Mouse (Mus musculus) naive thymus-derived CD4-positive, alpha-beta T cell, adult 2 months (primary cell): ENCODE data around the gene Gm1604a.
A peak's percentile ranks its signal among the peaks of the same experiment; 100 is the strongest.
"Not testable (repeated sequence)": the region's sequence is repeated elsewhere in the genome, so short reads cannot be mapped to it uniquely, and the experiment has no call there.

Source experiments
- DNase-seq: peaks from one replicate; pipeline ENCODE4 v3.0.0-alpha.2; 2011; ENCODE audit warnings: low read depth

Gene Gm1604a

DNA sequence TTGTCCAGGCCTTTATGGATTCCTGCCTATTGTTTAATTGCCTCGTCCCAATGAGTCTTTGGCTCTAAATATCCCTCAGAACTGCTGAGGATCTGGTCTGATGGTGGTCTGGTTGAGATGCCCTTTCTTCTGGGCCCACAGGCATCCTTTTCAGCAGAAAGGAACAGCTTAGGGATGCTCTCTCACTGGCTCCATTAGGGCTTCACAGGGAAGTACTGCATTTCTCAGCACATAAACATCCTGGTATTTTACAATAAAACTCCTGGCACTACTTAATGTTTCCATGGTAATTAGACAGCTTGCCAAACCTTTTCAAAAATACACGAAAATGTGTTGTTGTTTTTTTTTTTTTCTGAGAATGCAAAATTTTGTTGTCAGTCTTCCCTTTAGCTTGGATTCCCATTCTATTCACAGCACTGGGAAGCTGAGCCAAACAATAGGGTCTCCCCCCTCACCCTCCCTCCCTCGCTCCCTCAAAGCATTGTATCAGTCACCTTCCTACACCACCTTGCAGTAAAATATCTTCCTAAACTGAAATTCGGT lies 43.7 kb downstream of the Gm1604a start:
- DNase-seq = not testable (repeated sequence)

DNA sequence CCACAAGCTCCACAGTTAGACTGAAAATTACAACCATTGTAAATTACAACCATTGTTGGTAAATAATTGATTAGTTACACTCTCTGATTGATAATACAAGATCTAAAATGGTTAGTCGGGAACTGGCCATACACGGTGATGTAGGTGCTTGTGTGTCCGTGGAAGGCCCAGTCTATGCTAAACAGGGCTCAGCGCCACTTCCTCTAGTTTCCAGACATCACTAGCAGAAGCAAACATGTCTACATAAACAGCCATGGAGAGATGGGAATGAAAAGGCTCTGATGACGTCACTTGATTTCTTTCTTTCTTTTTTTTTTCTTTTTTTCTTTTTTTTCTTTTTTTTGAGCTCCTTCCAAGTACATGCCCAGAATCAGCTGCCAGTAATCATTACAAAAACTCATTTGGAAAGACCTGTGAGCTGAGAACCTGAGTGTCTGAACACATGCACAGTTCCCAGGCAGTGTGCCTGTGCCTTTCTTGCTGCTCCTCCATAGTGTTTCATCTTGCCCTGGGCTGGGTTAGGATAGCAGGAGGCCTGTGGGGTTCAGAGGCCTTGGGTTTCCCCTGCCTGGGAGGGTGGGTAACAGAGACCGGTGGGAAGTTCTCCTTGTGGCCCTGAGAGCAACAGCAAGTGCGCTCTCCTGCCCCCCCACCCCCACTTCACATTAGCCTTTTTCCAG lies 44.3 kb downstream of the Gm1604a start:
- DNase-seq = not testable (repeated sequence)

DNA sequence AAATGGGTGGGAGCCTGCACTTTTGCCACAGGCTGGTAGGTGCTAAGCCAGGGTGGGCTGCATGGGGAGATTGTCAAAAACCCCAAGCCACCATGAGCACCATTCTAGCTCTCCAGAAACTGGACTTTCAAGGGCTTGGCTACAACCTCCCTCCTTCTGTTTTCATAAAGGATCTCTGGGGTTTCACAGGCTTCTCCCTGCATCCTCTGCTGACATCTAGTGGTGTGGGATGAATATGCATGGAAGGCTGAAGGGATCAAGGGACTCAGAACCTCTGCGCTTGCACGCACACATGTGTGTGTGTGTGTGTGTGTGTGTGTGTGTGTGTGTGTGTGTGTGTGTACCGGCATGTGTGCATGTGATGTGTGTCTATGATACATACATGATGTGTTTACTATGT lies 49.1 kb downstream of the Gm1604a start:
- DNase-seq = peak; percentile 64

DNA sequence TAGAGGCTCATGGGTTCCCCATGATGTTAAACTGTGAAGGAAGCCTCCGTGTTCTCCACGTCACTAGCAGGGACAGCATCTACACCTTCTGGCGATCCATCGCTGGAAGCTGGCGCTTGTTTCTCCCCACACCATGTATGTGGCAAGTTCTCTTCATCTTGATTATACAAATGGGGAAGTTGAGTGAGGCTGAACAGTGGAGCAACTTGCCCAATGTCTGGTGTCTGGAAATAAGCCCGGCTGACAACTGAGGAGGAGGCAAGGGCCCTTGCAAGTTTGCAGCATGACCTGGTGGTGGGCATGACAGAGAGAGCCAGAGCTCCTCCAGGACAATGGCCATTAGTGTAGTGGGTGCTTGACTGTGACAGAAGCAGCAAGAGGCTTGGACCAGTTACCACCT lies 50.2 kb downstream of the Gm1604a start:
- DNase-seq = not testable (repeated sequence)

DNA sequence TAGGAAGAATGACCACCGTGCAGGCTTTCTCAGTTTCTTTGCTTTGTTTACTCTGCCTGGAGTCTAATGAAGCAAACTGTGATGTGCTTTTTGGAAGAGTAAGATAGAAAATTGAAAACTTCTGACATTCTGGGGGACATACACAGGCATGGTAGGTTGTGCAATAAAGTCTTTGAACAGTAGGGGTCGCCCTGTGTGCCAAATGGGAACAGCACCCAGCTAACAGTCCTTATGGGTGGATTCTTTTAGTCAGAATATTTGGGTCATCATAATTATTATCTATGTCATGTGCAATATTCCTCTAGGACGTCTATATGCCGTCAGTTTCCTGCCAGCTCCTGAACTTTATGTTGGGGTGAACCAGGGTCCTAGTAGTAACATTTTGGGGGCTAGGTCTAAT lies 54.2 kb downstream of the Gm1604a start:
- DNase-seq = not testable (repeated sequence)

DNA sequence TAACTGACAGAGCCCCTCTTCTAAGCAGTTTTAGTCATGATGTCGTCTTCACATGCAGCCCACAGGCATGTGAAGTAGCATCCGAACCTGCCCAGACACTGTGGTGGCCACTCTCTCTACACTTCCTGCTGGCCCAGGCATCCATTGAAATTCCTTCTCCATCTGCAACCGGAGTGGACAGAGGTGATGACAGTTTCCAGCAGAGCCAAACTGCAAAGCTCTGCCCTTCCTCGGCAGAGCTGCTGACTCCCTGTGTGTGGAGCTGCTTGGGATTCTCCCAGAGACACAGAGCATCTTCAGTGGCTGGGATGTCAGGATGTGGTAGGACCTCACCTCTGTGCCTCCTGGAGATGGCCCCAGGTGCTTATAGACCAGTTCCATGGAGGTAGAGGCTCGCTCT lies 59.2 kb downstream of the Gm1604a start:
- not testable (repeated sequence) for DNase-seq

DNA sequence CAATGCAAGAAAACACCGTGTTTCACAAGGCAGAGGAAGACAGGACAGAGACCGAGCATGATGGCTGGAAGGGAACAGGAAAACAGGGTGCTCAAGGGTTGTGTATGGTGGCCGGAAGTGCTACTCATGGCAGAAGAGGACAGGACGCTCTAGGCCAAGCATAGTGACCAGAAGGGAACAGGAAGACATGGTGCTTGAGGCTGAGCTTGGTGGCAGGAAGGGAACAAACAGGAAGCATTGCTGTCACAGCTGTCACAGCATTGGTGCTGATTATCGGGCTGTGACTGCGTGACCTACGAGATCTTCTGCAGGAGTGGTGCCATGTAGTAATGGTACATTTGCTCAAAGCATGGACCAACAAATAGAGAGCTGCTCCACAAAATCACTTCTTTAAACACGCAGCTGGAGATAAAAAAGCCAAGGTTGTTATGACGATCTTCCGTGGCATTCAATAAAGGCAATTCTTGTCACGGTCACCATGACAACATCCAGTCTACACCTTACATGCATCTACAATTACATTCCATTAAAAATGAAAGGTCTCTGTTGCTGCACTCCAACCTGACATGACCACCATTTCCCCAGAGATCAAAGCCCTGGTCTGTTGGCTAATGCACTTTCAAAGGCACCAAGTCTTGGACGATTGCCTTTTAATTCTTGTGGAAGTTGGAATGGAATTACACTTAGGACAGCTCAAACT lies 60.3 kb downstream of the Gm1604a start:
- DNase-seq = not testable (repeated sequence)

DNA sequence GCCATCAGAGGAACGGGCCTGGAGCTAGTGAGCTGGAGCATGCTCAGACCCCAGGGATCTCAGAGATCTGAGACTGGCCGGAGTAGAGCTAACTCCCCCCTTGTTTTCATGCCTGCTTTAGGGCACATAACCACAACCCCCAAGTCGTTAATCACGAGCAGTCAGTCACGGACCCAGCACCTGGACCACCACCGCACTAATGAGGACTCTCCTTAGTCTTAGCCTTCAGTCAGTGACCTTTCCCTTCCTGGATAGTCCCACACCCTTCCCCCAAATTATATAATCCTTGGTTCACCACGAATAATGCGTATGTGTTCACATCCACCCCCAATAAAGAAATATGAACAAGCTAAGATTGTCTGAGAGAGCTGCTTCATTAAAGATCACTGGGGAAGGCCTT lies 61.5 kb downstream of the Gm1604a start:
- DNase-seq = not testable (repeated sequence)

DNA sequence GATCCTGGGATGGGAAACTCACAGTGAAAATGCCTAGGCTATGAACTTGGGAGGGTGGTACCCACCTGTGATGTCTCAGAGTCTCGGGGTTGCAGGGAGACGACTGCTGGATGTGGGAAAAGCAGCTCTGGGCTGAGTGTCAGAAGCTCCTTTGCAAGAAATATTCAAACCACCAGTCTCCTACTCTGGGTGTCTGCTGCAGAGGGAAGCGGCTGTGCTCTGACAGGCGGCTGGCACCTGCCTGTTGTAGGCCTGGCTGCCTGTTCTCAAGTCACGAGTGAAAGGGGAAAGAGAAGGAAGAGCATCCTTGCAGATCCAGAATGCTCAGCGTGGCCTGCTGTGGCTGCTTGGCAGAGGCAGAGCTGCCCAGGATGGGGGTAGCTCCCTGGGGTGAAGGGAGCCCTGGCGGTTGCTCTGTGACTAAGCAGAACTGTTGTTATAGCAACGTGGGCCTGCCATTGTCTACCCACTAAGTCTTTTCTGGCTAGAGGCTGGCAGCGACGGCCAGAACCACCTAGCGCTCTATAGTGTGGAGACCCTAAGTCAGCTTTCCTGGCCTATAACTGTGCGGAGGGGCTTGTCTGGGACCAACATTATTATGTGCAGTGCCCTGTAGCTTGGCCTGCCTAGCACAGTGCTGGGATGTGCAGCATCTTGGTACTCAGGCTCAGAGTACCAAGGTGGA lies 72.6 kb downstream of the Gm1604a start:
- not testable (repeated sequence) for DNase-seq

DNA sequence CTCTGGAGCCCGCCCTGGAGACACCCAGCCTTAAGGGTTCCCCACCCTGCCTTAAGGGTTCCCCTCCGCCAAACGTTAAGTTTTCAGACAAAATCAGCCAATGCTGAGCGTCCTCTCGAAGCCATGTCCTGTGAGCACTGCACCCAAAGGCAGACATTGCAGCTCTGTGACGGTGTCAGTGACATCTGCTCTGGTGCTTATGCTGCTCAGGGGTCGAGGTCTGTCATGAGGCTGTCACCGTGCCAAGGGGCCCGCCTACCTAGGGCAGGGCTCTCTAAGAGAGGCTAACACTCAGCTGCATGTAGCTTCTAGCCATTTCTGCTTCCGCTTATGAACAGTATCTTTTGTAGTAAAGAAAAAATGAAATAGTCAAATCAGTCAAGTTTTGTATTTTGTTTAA lies 73.7 kb downstream of the Gm1604a start:
- not testable (repeated sequence) for DNase-seq

DNA sequence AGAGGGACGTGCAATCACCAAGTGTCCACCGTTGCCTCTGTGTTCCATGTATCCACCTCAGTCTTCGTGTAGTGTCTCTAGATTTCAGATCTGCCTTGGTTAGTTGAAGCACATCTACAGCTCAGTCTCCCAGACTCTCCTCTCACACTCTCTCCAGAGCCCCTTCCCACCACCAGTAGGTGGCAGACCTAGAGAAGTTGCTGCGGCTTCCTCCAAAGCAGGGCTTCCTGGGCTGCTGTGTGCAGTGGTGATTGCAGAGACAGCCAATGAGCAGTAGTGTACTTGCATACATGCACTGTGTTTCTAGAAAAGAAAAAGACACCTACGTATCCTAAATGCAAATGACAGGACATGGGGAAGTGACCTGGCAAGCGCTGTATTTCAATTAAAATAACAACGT lies 77.6 kb downstream of the Gm1604a start:
- DNase-seq = not testable (repeated sequence)

DNA sequence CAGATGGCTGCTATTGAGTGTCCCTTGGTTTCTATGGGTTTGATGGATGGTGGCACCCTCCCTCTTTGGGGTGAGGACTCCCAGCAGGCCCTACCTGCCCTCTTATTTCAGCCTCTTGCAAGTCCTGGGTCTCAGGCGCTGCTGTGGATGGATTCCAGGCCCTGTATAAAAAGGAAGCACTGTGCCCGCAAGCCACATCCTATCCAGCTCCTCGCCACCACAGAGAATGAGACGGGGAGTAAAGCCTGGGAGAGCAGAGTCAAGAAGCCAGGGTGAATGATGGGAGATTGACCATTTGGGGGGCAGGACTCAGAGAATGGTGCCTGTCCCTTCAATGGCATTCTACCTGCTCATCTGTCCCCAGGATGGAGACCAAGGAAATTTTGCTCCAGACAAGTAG lies 86.3 kb downstream of the Gm1604a start:
- not testable (repeated sequence) for DNase-seq

DNA sequence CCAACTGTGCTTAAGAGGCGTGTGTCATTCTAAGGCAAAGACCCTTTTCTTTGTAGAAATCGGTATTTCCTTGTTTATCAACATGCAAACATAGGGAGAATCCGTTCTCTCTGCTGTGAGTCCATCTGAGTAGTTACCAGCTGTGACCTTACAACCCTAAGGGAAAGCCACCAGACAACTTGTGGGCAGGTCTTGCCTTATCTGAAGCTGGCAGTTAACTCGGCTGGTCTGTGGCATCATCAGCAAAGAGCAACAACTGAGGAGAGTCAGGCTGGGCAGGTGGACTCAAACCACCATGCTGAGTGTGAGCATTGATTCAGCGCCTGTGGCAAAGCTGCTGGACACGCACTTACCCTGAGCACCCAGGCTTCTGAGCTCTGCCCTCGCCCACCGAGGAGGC lies 90.9 kb downstream of the Gm1604a start:
- DNase-seq = not testable (repeated sequence)

DNA sequence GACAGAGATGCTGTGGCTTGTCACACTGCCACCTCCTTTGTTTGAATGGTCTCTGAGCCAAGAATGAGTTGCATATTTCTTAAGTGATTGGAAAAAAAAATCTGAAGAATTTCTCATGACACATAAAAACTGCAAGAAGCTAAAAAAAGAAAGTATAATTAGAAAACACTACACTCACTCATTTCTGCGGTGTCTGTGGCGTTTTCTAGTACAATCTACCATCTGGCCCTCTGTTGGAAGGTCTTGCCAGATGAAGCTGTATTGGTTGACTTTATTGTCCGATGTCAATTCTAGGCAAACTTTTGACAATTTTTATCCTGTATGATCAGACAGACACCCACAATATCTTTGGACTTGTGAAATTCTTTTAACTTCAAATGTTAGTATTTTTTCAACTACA lies 95.5 kb downstream of the Gm1604a start:
- DNase-seq = not testable (repeated sequence)

DNA sequence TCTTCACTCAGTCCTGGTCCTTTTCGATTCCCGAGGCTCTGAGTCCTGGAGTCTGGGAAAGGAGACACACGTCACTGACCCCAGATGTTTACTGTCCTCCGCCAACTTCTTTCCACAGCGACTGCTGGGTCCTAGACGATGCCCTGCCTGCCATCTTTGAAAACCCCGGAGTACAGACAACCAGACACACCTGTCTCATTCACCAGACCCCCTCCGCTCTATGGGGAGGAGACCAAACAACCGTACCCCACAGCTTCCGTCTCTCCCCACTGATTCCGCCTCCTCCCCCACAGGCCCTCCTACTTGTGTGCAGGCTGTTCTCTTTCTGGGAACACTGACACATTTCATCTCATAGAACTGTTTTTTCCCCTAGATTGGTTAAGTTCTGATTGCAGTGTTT lies 97.2 kb downstream of the Gm1604a start:
- DNase-seq = not testable (repeated sequence)

DNA sequence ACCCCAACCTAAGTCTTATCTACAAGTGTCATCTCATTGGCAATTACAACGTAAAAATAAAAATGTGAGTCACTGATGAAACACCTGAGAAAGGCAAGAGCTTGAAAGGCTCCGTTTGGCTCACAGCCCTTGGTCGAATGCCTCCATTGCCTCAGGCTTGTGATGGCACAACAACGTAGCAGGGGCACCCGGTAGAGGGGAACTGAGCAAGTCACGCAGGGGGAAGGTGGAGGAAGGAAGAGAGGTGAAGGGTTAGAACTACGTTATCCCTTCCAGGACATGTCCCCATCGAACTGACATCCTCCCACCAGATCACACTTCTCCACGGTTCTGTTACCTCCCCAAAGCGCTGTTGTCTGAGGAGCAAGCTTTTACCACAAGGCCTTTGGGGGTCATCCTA lies 101.1 kb downstream of the Gm1604a start:
- not testable (repeated sequence) for DNase-seq

DNA sequence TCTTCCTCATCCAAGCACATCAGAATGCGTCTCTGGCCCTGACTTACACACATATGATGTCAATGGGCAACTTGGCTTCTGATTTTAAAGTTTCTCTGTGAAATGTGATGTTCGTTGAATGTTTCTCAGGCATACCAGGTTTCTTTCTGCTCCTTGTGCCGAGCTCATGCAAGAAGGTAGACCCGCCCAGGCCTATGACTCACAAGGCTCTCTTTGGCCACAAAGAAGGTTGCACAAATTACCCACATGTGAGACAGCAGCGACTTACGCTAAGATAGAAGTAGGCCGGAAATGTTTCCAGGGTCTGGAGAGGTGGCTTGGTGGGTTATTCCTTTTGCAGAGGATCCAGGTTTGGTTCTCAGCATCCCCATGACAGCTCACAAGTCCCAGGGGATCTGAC lies 108.6 kb downstream of the Gm1604a start:
- DNase-seq = not testable (repeated sequence)

DNA sequence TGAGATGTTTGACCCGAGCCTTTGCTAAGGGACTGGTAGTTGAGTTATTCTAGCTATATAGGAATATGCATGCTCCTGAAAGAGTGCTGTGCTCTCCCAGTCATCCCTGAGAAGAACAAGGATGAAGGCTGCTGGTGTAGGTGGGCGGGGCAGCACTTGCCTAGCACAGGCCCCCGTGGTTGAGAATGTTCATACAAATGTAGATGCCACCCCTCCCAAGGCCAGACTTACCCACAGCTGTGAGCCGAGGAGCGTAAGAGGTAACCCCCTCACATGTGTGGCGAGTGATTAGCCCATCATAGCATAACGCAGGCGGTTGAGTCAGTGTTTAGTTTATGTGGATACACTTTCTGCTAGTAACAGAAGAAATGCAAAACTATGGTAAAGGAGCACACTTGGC lies 109.9 kb downstream of the Gm1604a start:
- not testable (repeated sequence) for DNase-seq
